Mouse (Mus musculus) urinary bladder, postnatal 25 days (tissue): ENCODE measurements around the gene Hspa1a.

Experiments used
- DNase-seq: peaks from one replicate; pipeline ENCODE4 v3.0.0; 2022; ENCODE audit warnings: low spot score

Hspa1a gene

GRCm38 (mm10) chr17:34946486-34947140 is 25.3 kb downstream of the Hspa1a start:
- DNase-seq, result no peak

- DNase-seq, result no peak
These were observed 27.6 kb downstream of the Hspa1a start for GRCm38 (mm10) chr17:34944362-34944761.

GRCm38 (mm10) chr17:34943128-34943815 is 28.7 kb downstream of the Hspa1a start:
- DNase-seq, result no peak

GRCm38 (mm10) chr17:34941344-34942041 is 30.5 kb downstream of the Hspa1a start:
- no peak for DNase-seq

GRCm38 (mm10) chr17:34937960-34938505 is 33.9 kb downstream of the Hspa1a start:
- DNase-seq, result no peak

GRCm38 (mm10) chr17:34934830-34935229 is 37.1 kb downstream of the Hspa1a start:
- no peak for DNase-seq

- no peak for DNase-seq
These were observed 37.9 kb downstream of the Hspa1a start for GRCm38 (mm10) chr17:34934031-34934430.

GRCm38 (mm10) chr17:34932287-34932686 is 39.7 kb downstream of the Hspa1a start:
- no peak for DNase-seq

- no peak for DNase-seq
These were observed 40.2 kb downstream of the Hspa1a start for GRCm38 (mm10) chr17:34931735-34932098.

- peak; percentile 95 for DNase-seq
These were observed 40.8 kb downstream of the Hspa1a start, which contains the start of gene Neu1 for GRCm38 (mm10) chr17:34931061-34931734. Neu1 (plus strand) TSS chr17:34931253.

GRCm38 (mm10) chr17:34928841-34929240 is 43.1 kb downstream of the Hspa1a start:
- DNase-seq, result no peak

GRCm38 (mm10) chr17:34927306-34928019 is 44.5 kb downstream of the Hspa1a start:
- DNase-seq, result no peak

GRCm38 (mm10) chr17:34924258-34924657 is 47.7 kb downstream of the Hspa1a start:
- no peak for DNase-seq

GRCm38 (mm10) chr17:34922939-34923338 is 49.0 kb downstream of the Hspa1a start:
- no peak for DNase-seq
